Mouse (Mus musculus): ENCODE measurements at regions not wholly inside any gene's neighbourhood (a gene's known extent, or its start where the extent isn't known, plus 50 kb on each side); places are given as distances from the start of the nearest gene placed in this dataset.

DNA sequence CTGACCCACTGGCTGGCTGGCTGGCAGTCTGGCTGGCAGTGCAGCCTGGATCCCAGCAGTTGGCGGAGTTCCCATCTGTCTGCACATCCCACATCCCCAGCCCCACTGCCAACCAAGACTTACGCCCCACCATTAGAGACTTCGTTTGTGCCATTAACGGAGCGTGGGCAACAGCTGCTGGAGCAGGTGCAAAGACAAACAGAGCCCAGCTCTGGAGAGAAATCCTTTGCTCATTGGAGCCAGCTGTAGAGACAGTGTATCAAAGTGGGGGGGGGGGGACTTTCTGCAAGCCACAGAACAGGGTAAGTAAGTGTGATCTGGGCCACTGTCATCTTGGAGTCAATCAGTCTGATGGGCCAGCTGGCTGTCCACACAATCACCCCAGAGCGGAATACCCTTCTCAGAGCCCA is 52.3 kb downstream of the Rplp1 start:
- DNase-seq: no peak

DNA sequence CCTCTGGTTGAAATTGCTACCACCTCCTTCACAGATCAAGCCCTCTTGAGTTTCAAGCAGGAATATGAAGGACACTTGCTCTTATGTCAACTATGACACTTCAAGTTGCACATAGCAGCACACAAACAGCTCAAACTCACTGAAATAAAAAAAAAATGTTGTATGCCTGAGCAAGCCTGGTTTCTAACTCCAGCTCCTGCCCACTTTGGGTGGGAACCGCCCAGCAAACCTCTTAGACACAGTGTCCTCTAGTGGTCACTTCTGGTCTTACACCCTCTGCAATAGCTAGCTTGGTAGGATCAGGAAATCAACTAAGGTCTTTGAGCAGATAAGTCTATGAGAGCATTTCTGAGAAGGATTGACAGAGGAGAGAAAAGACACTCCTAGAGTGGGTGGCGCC is 54.2 kb downstream of the Rplp1 start:
- DNase-seq: peak; percentile 59 to 74

DNA sequence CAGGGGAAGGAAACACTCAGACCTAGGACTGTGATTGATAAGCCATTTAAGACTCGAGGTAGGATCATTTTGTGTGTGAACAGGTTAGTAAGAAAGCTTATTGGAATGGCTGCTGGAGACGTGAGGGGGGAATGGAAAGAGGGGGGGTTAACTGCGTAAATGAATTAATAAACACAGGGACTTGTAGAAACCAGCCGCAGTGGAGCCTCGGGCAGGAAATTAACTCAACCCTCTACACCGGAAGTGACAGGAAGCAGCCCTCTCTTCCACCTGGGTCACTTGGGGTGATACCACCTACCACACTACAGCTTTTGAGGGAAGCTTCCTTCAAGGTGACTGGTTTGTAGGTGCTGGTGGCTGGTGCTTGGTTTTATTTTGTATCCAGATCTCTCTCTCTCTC is 54.9 kb downstream of the Rplp1 start:
- DNase-seq: no peak

DNA sequence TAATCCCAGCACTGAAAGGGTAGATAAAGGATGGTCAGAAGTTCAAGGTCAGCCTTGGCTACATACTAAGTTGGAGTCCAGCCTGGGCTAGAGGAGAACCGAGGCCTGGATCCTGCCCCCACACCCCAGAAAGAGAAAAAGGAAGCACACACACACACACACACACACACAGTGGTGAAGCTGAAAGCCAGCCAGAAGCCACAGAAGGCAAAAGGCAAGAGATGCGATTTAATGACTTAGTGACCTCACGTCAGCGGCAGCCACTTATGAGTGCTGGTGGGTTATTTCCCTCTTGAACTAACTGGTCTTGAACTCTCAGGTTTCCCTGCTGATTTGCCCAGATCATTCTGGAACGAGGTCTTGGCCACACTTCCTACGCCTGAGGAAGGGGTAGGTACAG is 56.5 kb downstream of the Rplp1 start:
- no peak for DNase-seq

DNA sequence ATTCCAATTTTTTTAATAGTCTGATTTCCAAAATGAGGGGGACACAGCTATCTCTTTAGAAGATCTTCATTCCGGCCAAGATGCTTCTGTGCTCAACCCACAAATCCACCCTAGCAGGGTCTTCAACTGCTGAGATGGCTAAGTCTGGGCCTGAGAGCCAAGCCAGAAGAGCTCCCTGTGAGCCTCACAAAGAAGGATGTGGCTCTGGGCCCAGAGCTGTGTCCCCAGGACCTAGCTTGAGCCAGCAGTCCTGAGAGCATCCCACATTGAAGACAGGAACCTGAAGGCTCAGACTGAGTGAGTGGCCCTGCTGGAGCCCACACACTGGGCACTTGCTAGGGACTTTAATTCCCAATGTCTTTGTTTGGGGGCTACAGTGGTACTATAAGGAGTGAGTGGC is 57.7 kb downstream of the Rplp1 start:
- DNase-seq: no peak

DNA sequence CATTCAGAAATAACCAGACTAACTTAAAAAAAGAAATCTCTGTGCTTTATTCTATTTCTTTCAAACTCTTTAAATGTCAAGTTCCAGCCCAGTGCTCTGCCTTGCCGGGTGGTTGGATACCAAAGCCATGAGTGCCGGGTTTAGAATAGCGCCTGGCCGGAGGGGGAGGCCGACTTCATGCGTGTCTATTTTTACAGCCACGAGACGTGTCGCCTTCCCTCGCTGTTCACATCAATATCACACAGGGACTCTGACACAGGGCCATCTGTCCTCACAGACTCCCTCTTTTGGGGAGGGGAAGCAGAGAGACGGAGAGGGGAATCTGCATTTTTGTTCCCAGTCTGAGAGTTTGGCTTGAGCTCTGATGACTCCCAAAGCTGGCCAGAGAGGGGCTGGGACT is 58.7 kb downstream of the Rplp1 start:
- no peak for DNase-seq

DNA sequence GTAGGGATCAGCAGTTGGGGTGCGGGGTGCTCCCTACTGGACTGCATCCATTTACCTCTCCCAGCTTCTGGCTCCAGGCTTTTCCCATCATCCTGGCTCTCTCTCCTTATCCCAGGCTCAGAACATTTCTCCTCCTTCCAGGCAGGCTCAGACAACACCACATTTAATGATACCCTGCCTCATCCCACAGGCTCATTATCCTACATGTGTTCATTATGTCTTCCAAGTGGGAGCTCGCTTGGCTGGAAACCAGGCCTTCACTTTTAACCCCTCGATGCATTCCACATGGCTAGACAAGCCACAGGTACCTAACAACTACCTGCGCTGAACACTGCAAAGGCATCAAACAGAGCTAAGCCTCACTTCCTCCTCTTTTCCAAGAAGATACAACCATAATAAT is 60.5 kb downstream of the Rplp1 start:
- no peak for DNase-seq

DNA sequence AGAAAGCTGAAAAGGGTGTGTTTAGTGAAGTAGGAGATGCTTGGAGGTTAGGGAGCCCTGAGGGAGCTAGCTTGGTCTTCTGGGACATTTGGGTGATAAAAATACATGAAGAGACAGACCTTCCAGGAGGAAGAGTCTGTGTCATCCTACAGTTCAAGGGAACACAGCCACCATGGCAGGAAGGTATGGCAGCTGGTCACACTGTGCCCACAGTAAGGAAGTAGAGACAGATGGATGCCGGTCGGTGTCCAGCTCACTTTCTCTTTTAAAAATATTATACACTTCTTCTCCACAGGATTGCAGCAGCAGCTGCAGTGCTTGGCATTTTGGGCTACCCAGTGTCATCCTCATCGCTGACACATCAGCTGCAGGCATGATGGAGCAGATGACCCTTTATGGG is 63.0 kb downstream of the Rplp1 start:
- no peak for DNase-seq

DNA sequence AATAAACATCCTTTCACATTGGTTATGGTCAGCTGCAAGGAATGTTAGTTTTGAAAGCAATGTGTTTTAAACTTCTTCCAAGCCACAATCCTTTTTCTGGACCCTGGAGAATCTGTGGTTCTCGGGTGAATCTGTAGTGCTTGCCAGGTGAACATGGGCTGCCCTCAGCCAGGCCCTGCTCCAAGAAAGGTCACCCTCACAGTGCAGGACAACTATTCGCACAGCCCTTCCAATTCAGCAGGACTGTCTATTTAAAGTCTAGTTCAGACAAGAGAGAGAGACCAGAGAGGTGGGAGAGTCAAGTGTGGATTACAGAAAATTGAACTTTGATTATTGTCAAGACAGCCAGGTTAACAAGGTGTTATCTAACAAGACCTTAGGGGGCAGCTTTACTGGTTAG is 65.9 kb downstream of the Rplp1 start:
- no peak for DNase-seq

DNA sequence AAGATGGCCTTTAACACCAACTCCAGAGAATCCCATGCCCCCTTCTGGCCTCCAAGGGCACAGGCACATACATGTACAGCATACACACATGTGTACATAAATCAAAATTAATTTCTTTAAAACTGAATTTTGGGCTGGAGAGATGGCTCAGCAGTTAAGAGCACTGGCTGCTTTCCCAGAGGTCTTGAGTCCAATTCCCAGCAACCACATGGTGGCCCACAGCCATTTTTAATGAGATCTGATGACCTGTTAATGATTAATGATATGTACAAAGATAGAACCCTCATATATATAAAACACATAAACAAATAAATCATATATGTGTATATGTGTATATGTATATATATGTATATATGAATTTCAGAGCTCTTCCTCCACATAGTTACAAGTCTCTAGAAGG is 66.8 kb downstream of the Rplp1 start:
- no peak for DNase-seq

DNA sequence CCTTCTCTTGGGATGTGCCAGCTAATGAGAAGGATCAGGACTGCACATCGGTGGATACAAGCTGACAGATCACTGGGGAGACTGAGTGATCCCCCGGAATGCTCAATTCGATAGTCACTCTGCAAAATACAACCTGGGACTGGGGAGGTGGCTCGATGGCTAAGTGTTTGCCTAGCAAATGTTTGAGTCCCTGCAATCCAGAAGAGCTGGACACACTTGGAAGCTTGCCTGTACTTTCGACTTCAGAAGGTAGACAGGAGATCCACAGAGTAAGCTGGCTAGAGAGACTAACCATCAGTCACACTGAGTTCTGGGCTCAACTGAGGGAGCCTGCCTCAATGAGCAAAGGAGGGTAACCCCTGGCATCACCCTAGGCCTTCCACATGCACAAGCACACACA is 69.7 kb downstream of the Rplp1 start:
- DNase-seq: peak; percentile 38 to 60

DNA sequence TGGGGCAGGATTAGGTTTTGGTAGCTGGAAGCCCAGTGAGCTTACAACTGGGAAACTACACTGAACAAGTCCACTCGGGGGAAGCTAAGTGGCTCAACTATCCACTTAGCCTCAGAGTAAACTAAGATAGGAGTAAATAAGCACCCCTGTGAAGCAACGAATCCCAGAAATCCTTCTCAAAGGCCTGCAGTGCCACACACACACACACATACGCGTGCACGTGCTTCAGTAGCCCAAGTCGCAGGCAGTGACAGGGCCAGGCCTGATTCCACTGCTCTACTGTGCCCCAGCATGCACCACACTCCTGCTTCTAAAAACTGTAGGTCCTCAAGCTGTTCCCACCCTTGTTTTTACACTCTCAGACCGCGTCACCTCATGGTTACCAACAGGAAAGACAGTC is 70.2 kb downstream of the Rplp1 start:
- DNase-seq: peak; percentile 36 to 54

DNA sequence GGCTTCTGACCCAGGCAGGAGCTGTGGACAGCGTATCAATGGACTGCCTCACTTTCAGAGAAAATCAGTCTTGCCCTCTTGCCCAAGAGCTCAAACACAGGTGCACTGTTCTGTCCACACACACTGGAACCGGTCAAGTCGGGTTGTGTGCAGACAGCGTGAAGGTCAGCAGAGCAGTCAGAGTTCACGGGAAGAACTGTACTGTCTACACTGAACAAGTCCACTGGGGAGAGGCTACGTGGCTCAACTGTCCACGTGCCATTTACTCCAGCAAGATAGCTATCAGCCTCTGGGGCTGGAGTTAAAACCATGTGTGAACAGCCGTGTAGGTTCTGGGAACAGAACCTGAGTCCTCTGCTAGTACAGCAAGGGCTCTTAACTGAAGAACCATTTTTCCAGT is 70.8 kb downstream of the Rplp1 start:
- peak; percentile 22 to 45 for DNase-seq

DNA sequence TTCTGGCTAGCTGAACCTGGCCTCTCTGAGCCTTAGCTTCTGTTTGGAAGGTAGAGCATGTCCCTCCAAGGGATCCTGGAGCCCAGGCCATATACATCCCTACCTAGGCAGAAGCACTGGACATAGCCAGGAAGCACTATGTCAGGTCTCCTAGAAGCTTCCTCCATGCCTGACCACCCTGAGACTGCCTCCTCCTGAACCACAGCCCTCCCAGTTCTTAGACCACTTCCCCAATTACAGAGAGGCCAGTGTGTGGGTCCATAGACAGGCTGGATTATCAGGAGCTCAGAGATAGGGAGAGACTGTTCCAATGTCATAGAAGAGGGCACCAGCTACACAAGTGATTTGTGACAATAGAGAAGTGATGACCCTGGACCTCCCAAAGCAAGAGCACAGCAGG is 72.0 kb downstream of the Rplp1 start:
- DNase-seq: no peak

DNA sequence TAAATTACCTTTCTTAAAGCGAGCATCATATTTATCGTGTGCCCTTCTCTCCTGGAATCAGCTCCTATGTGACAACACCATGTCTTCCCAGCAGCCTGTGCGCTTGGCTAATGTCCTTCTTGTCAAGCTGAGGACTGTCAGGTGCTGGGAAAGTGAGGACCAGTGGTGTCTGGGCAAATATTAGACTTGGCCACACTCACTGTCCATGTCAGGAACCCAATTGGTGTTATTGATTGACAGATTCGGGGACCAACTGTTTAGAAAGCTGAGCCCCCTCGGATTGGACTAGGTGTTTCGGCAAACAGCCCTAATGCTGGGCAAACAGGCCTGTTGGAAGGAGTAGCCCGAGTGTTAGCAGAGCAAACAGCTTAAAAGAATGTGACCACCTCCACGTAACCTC is 73.1 kb downstream of the Rplp1 start:
- DNase-seq: no peak

DNA sequence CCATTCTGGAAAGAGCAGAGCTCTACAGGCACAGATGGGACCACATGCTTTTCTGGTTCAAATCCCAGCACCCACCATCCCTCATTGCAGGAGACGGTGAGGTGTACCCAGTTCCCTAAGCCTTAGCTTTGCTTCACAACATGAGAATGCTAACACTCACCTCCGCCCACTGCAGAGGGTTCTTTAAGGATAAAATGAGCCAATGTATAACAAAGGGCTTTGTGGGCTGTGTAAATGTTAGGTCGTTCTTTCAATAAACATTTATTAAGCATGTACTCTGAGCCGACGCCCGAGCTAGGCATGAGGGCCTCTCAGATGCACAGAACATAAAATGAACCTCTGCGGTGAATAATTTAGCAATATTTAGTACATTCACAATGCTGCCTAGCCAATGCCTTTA is 74.0 kb downstream of the Rplp1 start:
- DNase-seq: peak in 1 of 2 experiments; percentile 43

DNA sequence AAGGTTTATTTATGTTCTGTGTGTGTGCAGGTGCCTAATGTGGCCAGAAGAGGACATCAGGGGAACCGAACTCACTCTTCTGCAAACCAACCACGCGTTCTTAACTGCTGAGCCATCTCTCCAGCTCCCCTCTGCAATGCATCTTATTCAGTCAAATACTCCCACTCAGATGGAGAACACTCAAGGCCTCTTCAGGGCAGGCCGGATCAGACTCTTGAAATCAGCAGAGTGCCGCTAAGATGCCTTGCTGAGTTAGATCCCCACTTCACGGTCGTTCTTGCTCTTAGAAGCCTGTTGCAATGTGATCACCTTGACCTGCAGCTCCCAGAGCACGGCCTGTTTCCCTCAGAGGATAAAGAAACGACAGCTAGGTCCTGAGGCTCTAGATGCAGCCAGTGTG is 81.1 kb downstream of the Rplp1 start:
- peak; percentile 70 to 76 for DNase-seq

DNA sequence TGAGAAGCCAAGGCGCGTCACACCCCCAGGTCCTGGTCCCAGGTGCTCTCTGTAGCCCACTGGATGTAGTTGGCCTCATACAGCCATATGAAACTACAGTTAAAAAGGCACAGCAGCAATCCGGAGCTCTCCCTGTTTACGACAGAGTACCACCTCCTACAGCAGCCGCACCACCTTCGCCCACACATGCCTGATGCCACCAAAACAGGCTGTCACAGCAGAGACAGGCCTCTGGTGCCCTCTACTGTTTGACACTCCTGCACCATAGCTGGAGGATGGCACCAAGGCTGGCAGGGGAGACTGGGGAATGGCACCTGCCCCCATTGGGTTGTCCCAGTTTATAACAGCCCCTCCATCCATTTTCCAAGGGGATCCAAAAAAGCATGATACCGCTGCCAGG is 84.1 kb downstream of the Rplp1 start:
- DNase-seq: peak; percentile 63 to 72

DNA sequence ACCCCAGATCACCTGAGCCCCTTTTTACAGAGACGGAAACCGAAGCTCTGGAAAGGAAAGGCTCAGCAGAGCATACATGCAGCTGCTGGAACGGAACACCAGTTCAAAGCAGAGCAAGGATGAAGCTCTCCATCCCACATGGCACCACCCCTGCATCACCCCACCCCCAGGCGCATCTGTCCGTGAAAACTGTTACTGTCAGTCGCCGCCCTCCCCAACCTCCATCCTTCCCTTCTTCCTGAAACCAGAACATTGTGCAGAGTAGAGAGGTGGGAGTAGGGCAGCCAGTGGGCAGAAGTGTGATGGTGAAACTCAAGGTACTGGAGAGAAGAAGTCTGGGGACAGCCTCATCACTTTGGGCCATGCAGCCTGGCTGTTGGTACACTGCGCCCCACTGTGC is 84.6 kb downstream of the Rplp1 start:
- DNase-seq: no peak

DNA sequence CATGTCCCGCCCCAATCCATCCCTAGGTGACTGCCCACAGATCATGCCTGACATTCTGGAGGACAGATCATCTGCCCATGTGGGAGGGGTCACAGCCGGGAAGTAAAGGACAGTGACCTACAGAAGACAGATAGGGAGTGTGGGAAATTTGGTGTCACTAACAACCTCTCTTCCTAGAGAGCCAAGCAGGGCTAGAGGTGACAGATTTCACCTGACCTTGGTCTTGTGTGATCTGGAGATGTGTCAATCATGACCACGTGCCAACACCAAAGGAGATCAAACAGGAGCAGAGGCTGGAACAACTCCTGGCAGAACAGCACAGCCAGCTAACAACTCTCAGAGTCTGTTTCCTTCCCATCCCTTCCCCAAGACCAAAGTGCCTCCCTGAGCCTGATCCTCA is 85.0 kb downstream of the Rplp1 start:
- no peak for DNase-seq

DNA sequence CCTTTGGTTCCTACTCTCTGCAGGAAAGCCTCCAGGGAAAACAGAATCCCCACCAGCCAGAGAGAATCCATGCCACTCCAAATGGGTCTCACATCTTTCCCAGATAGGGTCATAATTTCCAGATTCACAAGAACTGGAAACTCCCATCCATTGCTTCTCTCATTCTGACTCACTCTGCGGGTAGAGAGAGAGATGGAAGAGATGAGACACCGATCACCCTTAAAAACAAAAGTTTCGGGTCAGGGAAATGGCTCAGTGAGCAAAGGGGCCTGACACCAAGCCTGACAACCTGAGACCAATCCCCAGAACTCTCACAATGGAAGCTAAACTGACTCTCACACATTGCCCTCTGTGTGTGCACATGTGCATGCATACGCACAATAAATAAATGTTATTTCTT is 86.6 kb downstream of the Rplp1 start:
- no peak for DNase-seq

DNA sequence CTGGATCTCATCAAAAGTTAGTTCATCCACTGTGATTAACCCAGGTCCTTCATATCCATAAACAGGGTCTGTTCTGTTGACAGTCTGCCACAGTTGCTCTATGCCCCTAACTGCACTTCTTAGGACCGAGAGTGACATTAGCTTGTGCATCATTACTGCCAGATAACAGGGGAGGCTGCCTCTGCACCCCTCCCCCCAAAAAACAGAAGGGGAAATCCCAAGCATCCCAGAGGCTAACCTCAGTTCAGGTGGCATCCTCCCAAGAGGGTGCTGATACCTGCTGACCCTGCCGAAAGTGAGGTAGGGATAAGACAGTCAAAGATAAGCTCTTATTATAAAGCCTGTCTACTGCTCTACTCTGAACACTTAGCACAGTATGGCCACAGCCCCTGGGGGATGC is 87.3 kb downstream of the Rplp1 start:
- DNase-seq: no peak

DNA sequence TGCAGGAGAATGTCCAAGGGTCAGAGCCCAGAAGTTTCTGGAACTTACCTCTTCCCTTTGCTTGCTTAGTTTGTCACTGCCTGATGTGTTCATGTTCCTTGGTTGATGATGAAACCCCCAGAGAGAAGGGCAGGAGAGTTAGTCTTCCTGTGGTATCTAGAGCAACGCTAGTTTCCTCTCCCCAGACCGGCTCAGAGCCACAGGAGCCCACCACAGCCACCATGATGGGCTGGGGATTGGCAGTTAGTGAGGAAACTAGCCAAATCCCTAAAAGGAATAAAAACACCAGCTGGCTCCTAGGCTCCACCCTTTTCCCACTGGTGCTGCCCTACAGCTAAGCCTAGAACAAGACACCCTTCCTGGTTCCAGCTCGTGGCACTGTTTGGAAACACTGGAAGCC is 87.9 kb downstream of the Rplp1 start:
- DNase-seq: no peak

DNA sequence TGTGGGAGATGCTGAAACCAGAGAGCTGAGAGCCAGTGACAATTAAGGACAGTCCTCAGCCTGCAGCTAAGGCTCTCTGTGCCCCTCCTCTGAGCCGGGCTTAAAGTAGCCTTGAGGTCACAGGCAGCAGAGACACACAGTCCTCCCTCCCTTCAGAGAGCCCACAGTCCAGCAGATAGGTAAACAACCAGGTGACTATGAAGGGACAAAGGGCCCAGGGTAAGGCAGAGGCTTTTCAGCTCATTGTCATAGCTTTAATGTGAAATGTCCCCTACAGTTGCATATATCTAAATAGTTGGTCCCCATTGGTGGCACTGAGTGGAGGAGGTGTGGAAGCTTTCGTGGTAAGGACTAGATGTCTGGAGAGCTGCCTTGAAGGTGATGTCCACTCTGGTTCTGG is 88.5 kb downstream of the Rplp1 start:
- no peak for DNase-seq

DNA sequence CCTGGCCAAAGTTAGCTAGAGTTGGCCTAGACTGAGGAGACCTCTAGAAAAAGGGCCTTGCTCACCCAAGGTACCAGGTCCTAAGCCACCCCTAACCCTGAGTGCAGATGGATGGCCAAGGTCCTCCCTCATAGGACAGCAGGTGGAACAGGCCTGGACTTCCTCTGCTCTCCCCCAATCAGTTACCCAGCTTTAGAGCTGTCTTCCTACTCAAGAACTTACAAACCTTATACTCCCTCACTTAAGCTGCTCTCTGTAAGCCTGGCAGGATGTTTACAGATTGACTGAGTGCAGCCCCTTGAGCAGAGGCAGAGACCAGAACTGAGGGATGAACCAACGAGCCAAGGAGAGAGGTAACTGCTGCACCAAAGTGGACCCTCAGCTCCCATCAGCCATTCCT is 94.5 kb downstream of the Rplp1 start:
- no peak for DNase-seq

DNA sequence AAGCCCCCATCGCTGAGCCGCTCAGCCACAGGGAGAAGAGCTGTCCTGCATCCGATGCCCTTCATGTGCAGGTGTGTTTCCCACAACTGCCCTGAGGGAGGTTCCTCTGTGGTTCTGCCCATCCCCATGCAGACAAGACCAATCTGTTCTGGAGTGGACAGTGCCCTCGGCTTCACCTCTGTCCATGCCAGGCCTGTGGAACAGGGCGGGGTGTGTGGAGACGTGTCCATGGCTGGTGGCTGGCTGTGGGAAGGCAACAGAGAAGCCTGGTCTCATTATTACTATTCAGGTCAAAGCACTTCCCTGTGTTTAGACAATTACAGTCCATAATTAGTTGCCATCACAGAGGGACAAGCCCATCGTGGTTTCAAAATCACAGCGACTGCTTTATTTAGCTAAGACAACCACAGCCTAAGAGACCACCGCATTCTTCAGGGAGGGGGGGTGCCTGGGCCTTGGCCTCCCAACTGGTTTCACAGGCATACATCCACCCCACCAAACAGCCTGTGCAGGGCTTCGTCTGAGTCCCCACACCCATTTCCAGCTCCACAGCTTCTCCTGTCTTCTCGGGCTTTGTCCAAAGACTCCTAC is 97.7 kb downstream of the Rplp1 start:
- DNase-seq: no peak

All from lung, adult 18-20 months (tissue).